Mouse (Mus musculus) MEL (cell line): Measurements from ENCODE around the gene Socs7. TPM values are rescaled to one million over a fixed set of nuclear protein-coding genes. Genes with fewer than 3 reads are reported as not detected.

ENCODE experiments used
- DNase-seq: peaks from one replicate; pipeline ENCODE4 v3.0.0; 2011; ENCODE audit warnings: low read depth, low spot score
- H3K27ac ChIP-seq: 2 replicates; pipeline ENCODE4 v1.5.1; 2012; ENCODE audit warnings: low read depth, mild to moderate bottlenecking, control low read depth, low read length, moderate library complexity; ENCODE audit not compliant: control insufficient read depth
- H3K27me3 ChIP-seq, 2 experiments: fragments of 150-350 bp in 1 of 2; sonication (generic) in 1 of 2; 2 replicates each; pipeline ENCODE4 v1.6.1; 2012; ENCODE audit warnings: low read length in 2 of 2, mild to moderate bottlenecking in 2 of 2, improper control_type of control experiment in 1 of 2, moderate library complexity in 1 of 2; ENCODE audit not compliant: insufficient read depth in 2 of 2, control insufficient read depth in 1 of 2
- H3K36me3 ChIP-seq, 2 experiments: 2 replicates each; pipeline ENCODE4 v1.6.1; 2012 to 2014; ENCODE audit warnings: low read length in 2 of 2, improper control_type of control experiment in 1 of 2, inconsistent platforms in 1 of 2, mild to moderate bottlenecking in 1 of 2; ENCODE audit not compliant: insufficient read depth in 2 of 2, control insufficient read depth in 1 of 2
- H3K4me1 ChIP-seq, 2 experiments: fragments of 150-350 bp in 1 of 2; sonication (generic) in 1 of 2; 2 replicates each; pipeline ENCODE4 v1.6.1; 2012; ENCODE audit warnings: low read length in 2 of 2, improper control_type of control experiment in 1 of 2, mild to moderate bottlenecking in 1 of 2; ENCODE audit not compliant: insufficient read depth in 2 of 2, control insufficient read depth in 1 of 2
- H3K4me3 ChIP-seq, 2 experiments: fragments of 150-350 bp in 1 of 2; sonication (generic) in 1 of 2; 2 replicates each; pipeline ENCODE4 v1.5.1; 2012; ENCODE audit warnings: low read depth in 2 of 2, low read length in 2 of 2, mild to moderate bottlenecking in 2 of 2, moderate library complexity in 2 of 2, control low read depth in 1 of 2, improper control_type of control experiment in 1 of 2; ENCODE audit not compliant: control insufficient read depth in 1 of 2, insufficient read depth in 1 of 2
- H3K79me2 ChIP-seq: 2 replicates; pipeline ENCODE4 v1.6.1; 2012; ENCODE audit warnings: mild to moderate bottlenecking, low read length, moderate library complexity; ENCODE audit not compliant: control insufficient read depth, poor library complexity, insufficient read depth
- H3K9ac ChIP-seq: 2 replicates; pipeline ENCODE4 v1.6.1; 2012; ENCODE audit warnings: low read depth, mild to moderate bottlenecking, control low read depth, low read length, moderate library complexity; ENCODE audit not compliant: control insufficient read depth, poor library complexity, severe bottlenecking
- H3K9me3 ChIP-seq: fragments of 150-350 bp; sonication (generic); replicated peaks from 2 replicates; pipeline ENCODE4 v1.6.1; 2012; ENCODE audit warnings: mild to moderate bottlenecking, low read length, improper control_type of control experiment, moderate library complexity; ENCODE audit not compliant: insufficient read depth
- BHLHE40 ChIP-seq: IDR thresholded peaks from 2 replicates; pipeline ENCODE4 v1.6.1; 2012; ENCODE audit warnings: low read depth, mild to moderate bottlenecking, inconsistent platforms, low read length, improper control_type of control experiment, borderline replicate concordance
- CHD2 ChIP-seq: IDR thresholded peaks from 2 replicates; pipeline ENCODE4 v1.6.1; 2011; ENCODE audit warnings: low read length, improper control_type of control experiment
- CTCF ChIP-seq, 3 experiments: IDR thresholded peaks in 2 of 3; conservative IDR thresholded peaks in 1 of 3; 2 replicates each; pipeline ENCODE4 v1.5.1; 2011 to 2012; ENCODE audit warnings: low read length in 3 of 3, low read depth in 2 of 3, mild to moderate bottlenecking in 2 of 3, improper control_type of control experiment in 1 of 3, inconsistent platforms in 1 of 3, mixed read lengths in 1 of 3, moderate library complexity in 1 of 3; ENCODE audit not compliant: control insufficient read depth in 1 of 3, insufficient read depth in 1 of 3, poor library complexity in 1 of 3, severe bottlenecking in 1 of 3
- E2F4 ChIP-seq: IDR thresholded peaks from 2 replicates; pipeline ENCODE4 v1.6.1; 2011; ENCODE audit warnings: low read depth, low read length, improper control_type of control experiment, borderline replicate concordance
- EP300 ChIP-seq, 2 experiments: IDR thresholded peaks; 2 replicates each; pipeline ENCODE4 v1.6.1; 2011; ENCODE audit warnings: improper control_type of control experiment in 2 of 2, low read length in 2 of 2, low read depth in 1 of 2, mild to moderate bottlenecking in 1 of 2
- ETS1 ChIP-seq: IDR thresholded peaks from 2 replicates; pipeline ENCODE4 v1.6.1; 2012; ENCODE audit warnings: low read depth, mild to moderate bottlenecking, inconsistent platforms, low read length, improper control_type of control experiment, moderate library complexity
- GABPA ChIP-seq: IDR thresholded peaks from 2 replicates; pipeline ENCODE4 v1.6.1; 2012; ENCODE audit warnings: low read depth, mild to moderate bottlenecking, inconsistent platforms, low read length, improper control_type of control experiment, moderate library complexity
- GATA1 ChIP-seq: IDR thresholded peaks from 2 replicates; pipeline ENCODE4 v1.6.1; 2011; ENCODE audit warnings: low read depth, low read length, improper control_type of control experiment
- HCFC1 ChIP-seq: IDR thresholded peaks from 2 replicates; pipeline ENCODE4 v1.6.1; 2012; ENCODE audit warnings: low read depth, mild to moderate bottlenecking, inconsistent platforms, low read length, improper control_type of control experiment, moderate library complexity
- JUND ChIP-seq: IDR thresholded peaks from 2 replicates; pipeline ENCODE4 v1.6.1; 2011; ENCODE audit warnings: low read depth, mild to moderate bottlenecking, improper control_type of control experiment, low read length
- KAT2A ChIP-seq: conservative IDR thresholded peaks from 2 replicates; pipeline ENCODE4 v1.6.1; 2012; ENCODE audit warnings: low read depth, low read length, improper control_type of control experiment, inconsistent platforms
- MAFK ChIP-seq: IDR thresholded peaks from 2 replicates; pipeline ENCODE4 v1.6.1; 2011; ENCODE audit warnings: low read depth, mild to moderate bottlenecking, low read length, improper control_type of control experiment, borderline replicate concordance
- MAZ ChIP-seq: IDR thresholded peaks from 2 replicates; pipeline ENCODE4 v1.6.1; 2012; ENCODE audit warnings: low read depth, mild to moderate bottlenecking, inconsistent platforms, low read length, improper control_type of control experiment
- MEF2A ChIP-seq: IDR thresholded peaks from 2 replicates; pipeline ENCODE4 v1.6.1; 2014; ENCODE audit warnings: low read depth, mild to moderate bottlenecking, inconsistent platforms, low read length, improper control_type of control experiment; ENCODE audit not compliant: poor library complexity, insufficient replicate concordance, severe bottlenecking; ENCODE audit errors: extremely low read depth
- MYB ChIP-seq: IDR thresholded peaks from 2 replicates; pipeline ENCODE4 v1.6.1; 2011; ENCODE audit warnings: mild to moderate bottlenecking, low read depth, low read length, improper control_type of control experiment
- NELFE ChIP-seq: IDR thresholded peaks from 2 replicates; pipeline ENCODE4 v1.6.1; 2011; ENCODE audit warnings: low read depth, low read length, improper control_type of control experiment
- POLR2A ChIP-seq, 2 experiments: IDR thresholded peaks; 2 replicates each; pipeline ENCODE4 v1.6.1; 2011 to 2012; ENCODE audit warnings: low read length in 2 of 2, mild to moderate bottlenecking in 2 of 2, control low read depth in 1 of 2, improper control_type of control experiment in 1 of 2, low read depth in 1 of 2, moderate library complexity in 1 of 2; ENCODE audit not compliant: control insufficient read depth in 1 of 2, insufficient read depth in 1 of 2, poor library complexity in 1 of 2
- POLR2AphosphoS2 ChIP-seq: IDR thresholded peaks from 2 replicates; pipeline ENCODE4 v1.6.1; 2011; ENCODE audit warnings: low read length, improper control_type of control experiment
- POLR2AphosphoS5 ChIP-seq: IDR thresholded peaks from 2 replicates; pipeline ENCODE4 v1.6.1; 2012; ENCODE audit warnings: low read depth, borderline replicate concordance, mild to moderate bottlenecking, inconsistent platforms, low read length, moderate library complexity, mixed read lengths
- SMC3 ChIP-seq: IDR thresholded peaks from 2 replicates; pipeline ENCODE4 v1.6.1; 2011; ENCODE audit warnings: low read depth, low read length, improper control_type of control experiment
- TAL1 ChIP-seq: IDR thresholded peaks from 2 replicates; pipeline ENCODE4 v1.6.1; 2012; ENCODE audit warnings: mild to moderate bottlenecking, inconsistent platforms, low read length, moderate library complexity, mixed read lengths
- TCF12 ChIP-seq: IDR thresholded peaks from 2 replicates; pipeline ENCODE4 v1.6.1; 2014; ENCODE audit warnings: low read depth, mild to moderate bottlenecking, inconsistent platforms, low read length, improper control_type of control experiment, moderate library complexity
- UBTF ChIP-seq: IDR thresholded peaks from 2 replicates; pipeline ENCODE4 v1.6.1; 2012; ENCODE audit warnings: low read depth, mild to moderate bottlenecking, inconsistent platforms, low read length, improper control_type of control experiment, moderate library complexity, borderline replicate concordance; ENCODE audit not compliant: insufficient read depth
- USF2 ChIP-seq, 2 experiments: IDR thresholded peaks; 2 replicates each; pipeline ENCODE4 v1.6.1; 2011 to 2012; ENCODE audit warnings: improper control_type of control experiment in 2 of 2, low read length in 2 of 2, borderline replicate concordance in 1 of 2, inconsistent platforms in 1 of 2, low read depth in 1 of 2, mild to moderate bottlenecking in 1 of 2; ENCODE audit not compliant: insufficient read depth in 1 of 2
- ZC3H11A ChIP-seq: IDR thresholded peaks from 2 replicates; pipeline ENCODE4 v1.6.1; 2012; ENCODE audit warnings: low read depth, mild to moderate bottlenecking, inconsistent platforms, low read length, improper control_type of control experiment
- ZKSCAN1 ChIP-seq: IDR thresholded peaks from 2 replicates; pipeline ENCODE4 v1.6.1; 2012; ENCODE audit warnings: low read depth, mild to moderate bottlenecking, inconsistent platforms, low read length, improper control_type of control experiment, moderate library complexity
- ZMIZ1 ChIP-seq: IDR thresholded peaks from 2 replicates; pipeline ENCODE4 v1.6.1; 2012; ENCODE audit warnings: low read depth, mild to moderate bottlenecking, inconsistent platforms, low read length, improper control_type of control experiment, moderate library complexity
- ZNF384 ChIP-seq: IDR thresholded peaks from 2 replicates; pipeline ENCODE4 v1.6.1; 2012; ENCODE audit warnings: low read depth, mild to moderate bottlenecking, inconsistent platforms, low read length, improper control_type of control experiment
- polyA plus RNA-seq, 2 experiments: library from polyadenylated mRNA; stranded (reverse) in 1 of 2; unstranded in 1 of 2; fragments of >175 nt in 1 of 2; fragments of >200 nt in 1 of 2; gene quantifications; 2 replicates each; pipeline versions ENCODE4 v1.2.1 to v1.2.4; 2012; ENCODE audit warnings: low replicate concordance in 2 of 2, low read depth in 1 of 2; ENCODE audit not compliant: insufficient read length in 2 of 2, insufficient read depth in 1 of 2, missing spikeins in 1 of 2
- total RNA-seq: library from RNA; depleted of rRNA; stranded (reverse); fragments of 300-350 nt; gene quantifications from 2 replicates; pipeline ENCODE4 v1.2.3, GENCODE M21; 2012

Gene Socs7
- total and polyA plus RNA-seq, 3 experiments = 19.3 to 21.0 TPM; not detected in 1

DNA sequence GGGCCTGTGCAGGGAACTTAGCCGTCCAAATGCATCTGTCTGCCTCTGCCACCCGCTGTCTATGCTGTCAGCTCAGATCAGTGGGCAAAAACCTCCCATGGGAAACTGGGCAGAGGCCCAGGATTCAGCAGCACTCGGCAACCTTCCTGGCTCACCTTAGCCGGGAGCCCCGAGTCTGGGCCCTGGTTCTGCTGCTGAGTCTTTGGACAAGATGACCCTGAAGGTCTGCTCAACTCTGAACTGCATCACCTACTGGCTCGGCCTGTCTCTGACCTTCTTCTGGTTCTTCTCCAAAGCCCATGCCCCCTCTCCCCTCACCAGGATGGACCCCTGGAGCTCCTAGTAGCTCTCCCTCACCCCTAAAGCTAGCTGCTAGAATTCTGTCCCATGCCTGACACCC lies 83.2 kb downstream of the Socs7 start:
- Histone ChIP-seq H3K27ac (peak overlapping the region; percentile 89), H3K4me1 (peaks cover 36 to 56% of the 10 kb centered on the region in 2 experiments), H3K27me3 (no peaks in the 10 kb centered on the region), H3K4me3 (no peak overlapping the region), H3K79me2 (no peaks in the 10 kb centered on the region), H3K36me3 (peaks cover 0 to 43% of the 10 kb centered on the region in 2 experiments; a peak in 2 of 4 replicates)
- no peak for DNase-seq
- TF ChIP-seq CTCF (IDR thresholded peaks at IDR 0.05 in 2 of 3, conservative IDR thresholded peaks at IDR 0.05 in 1 of 3; ENCODE audit: control insufficient read depth in 1 of 3, insufficient read depth in 1 of 3, low read depth in 2 of 3, low read length in 3 of 3, poor library complexity in 1 of 3, severe bottlenecking in 1 of 3) (no peak), MEF2A (no peak), POLR2AphosphoS5 (no peak), ZMIZ1 (no peak), MAFK (no peak), SMC3 (no peak), TCF12 (no peak), BHLHE40 (no peak), E2F4 (no peak)
- TF ChIP-seq, all 39 proteins: peak for 0
- no peaks in the 10 kb centered on the region for H3K9me3 ChIP-seq
- peak overlapping the region; percentile 19 for H3K9ac ChIP-seq

DNA sequence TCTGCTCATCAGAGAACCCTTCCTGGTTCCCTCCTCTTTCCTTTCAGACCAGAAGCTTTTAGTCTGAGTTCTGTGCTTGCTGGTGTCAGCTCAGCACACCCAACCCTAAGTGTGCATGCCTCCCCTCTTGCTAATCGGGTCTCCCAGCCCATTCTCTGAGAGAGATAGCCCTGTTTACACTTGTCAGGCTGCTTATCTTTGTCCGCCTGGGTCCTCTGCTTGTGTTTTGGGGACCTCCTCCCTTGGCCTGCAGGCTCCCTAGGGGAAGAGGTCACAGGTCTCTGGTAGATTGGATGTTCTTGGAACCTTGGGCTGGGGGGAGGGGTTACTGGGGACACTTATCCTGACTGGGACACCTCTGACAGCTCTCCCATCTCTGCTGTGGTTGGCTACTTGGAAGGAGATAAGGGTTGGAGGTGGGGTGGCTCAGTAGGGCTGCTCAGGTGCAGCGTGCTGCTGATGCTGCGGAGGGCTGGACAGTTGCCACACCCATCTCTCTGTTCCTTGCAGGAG lies 83.7 kb downstream of the Socs7 start:
- peak overlapping the region; percentile 19 for H3K9ac ChIP-seq
- H3K79me2 ChIP-seq = no peaks in the 10 kb centered on the region
- no peak overlapping the region for H3K4me3 ChIP-seq
- peaks cover 0 to 43% of the 10 kb centered on the region in 2 experiments; a peak in 2 of 4 replicates for H3K36me3 ChIP-seq
- DNase-seq = peak; percentile 97
- H3K4me1 ChIP-seq = peaks cover 36 to 54% of the 10 kb centered on the region in 2 experiments
- peak overlapping the region; percentile 89 for H3K27ac ChIP-seq
- H3K9me3 ChIP-seq = no peaks in the 10 kb centered on the region
- H3K27me3 ChIP-seq = no peaks in the 10 kb centered on the region
- TF ChIP-seq ETS1 (peak; percentile 92), MAFK (no peak; the same call in 1 of the 2 replicates), POLR2A (IDR thresholded peaks at IDR 0.05; ENCODE audit: control insufficient read depth in 1 of 2, insufficient read depth in 1 of 2, low read depth in 1 of 2, low read length in 2 of 2, poor library complexity in 1 of 2) (0 out of 4 replicates have a peak, but pooled peaks of 1 of the 2 experiments have one; percentile 19), KAT2A (no peak), USF2 (IDR thresholded peaks at IDR 0.05; ENCODE audit: borderline replicate concordance in 1 of 2, insufficient read depth in 1 of 2, low read depth in 1 of 2, low read length in 2 of 2) (no peak), ZC3H11A (no peak), EP300 (IDR thresholded peaks at IDR 0.05; ENCODE audit: low read depth in 1 of 2, low read length in 2 of 2) (peak; percentile 97 to 98), CHD2 (0 out of 2 replicates have a peak, but pooled peaks have one; percentile 20), MEF2A (no peak), GABPA (no peak), MYB (no peak), POLR2AphosphoS5 (no peak), ZNF384 (no peak), GATA1 (peak; percentile 98), CTCF (IDR thresholded peaks at IDR 0.05 in 2 of 3, conservative IDR thresholded peaks at IDR 0.05 in 1 of 3; ENCODE audit: control insufficient read depth in 1 of 3, insufficient read depth in 1 of 3, low read depth in 2 of 3, low read length in 3 of 3, poor library complexity in 1 of 3, severe bottlenecking in 1 of 3) (no peak), SMC3 (no peak), E2F4 (no peak), MAZ (peak; percentile 91), POLR2AphosphoS2 (no peak), JUND (no peak), HCFC1 (0 out of 2 replicates have a peak, but pooled peaks have one; percentile 25), ZKSCAN1 (no peak), TAL1 (peak; percentile 95), UBTF (0 out of 2 replicates have a peak, but pooled peaks have one; percentile 79), NELFE (no peak)
